Mouse (Mus musculus) kidney, postnatal 0 days (tissue): Measurements from ENCODE around the gene Lrch1. TPM values are rescaled to one million over a fixed set of nuclear protein-coding genes. Genes with fewer than 3 reads are reported as not detected.

Source experiments
- ATAC-seq: fragments of 200-750 bp; cut with Nextera tagmentation; replicated peaks from 2 replicates; pipeline ENCODE4 v1.8.0; 2017; ENCODE audit warnings: low read depth, moderate number of reproducible peaks, moderate TSS enrichment, moderate library complexity; ENCODE audit not compliant: low FRiP score
- DNase-seq: peaks from one replicate; pipeline ENCODE4 v3.0.0-alpha.2; 2016; ENCODE audit warnings: low spot score
- H3K27ac ChIP-seq: fragments of 300-500 bp; sonication (generic); 2 replicates; pipeline ENCODE4 v1.5.1; 2014; ENCODE audit warnings: mild to moderate bottlenecking
- H3K27me3 ChIP-seq: fragments of 300-500 bp; sonication (generic); 2 replicates; pipeline ENCODE4 v1.6.1; 2014; ENCODE audit warnings: low read length, mixed read lengths; ENCODE audit not compliant: insufficient read depth
- H3K36me3 ChIP-seq: fragments of 300-500 bp; sonication (generic); 2 replicates; pipeline ENCODE4 v1.6.1; 2014; ENCODE audit warnings: low read length, mixed read lengths; ENCODE audit not compliant: insufficient read depth
- H3K4me1 ChIP-seq: fragments of 300-500 bp; sonication (generic); replicated peaks from 2 replicates; pipeline ENCODE4 v1.6.1; 2014; ENCODE audit warnings: antibody characterized with exemption, low read length, mixed read lengths; ENCODE audit not compliant: insufficient read depth
- H3K4me2 ChIP-seq: fragments of 300-500 bp; sonication (generic); 2 replicates; pipeline ENCODE4 v1.6.1; 2014; ENCODE audit warnings: mild to moderate bottlenecking, low read length, moderate library complexity, mixed read lengths
- H3K4me3 ChIP-seq: fragments of 300-500 bp; sonication (generic); replicated peaks from 2 replicates; pipeline ENCODE4 v1.5.1; 2014; ENCODE audit warnings: low read depth, low read length
- H3K9ac ChIP-seq: fragments of 300-500 bp; sonication (generic); 2 replicates; pipeline ENCODE4 v1.6.1; 2014; ENCODE audit warnings: low read depth, low read length
- H3K9me3 ChIP-seq: fragments of 300-500 bp; sonication (generic); replicated peaks from 2 replicates; pipeline ENCODE4 v1.6.1; 2016; ENCODE audit warnings: low read length, inconsistent platforms, mixed read lengths
- CTCF ChIP-seq: IDR thresholded peaks from 2 replicates; pipeline ENCODE4 v1.5.1; 2016; ENCODE audit warnings: antibody characterized with exemption, low read depth, mild to moderate bottlenecking, moderate library complexity
- WGBS: fragments of 180-500 bp; shearing (Covaris S2); extraction: QIAGEN DNeasy Blood & Tissue Kit; methylation state at CpG from one replicate; pipeline ENCODE4 v1.1.7; 2014; 5-methylcytosine and 5-hydroxymethylcytosine counted together
- polyA plus RNA-seq: library from polyadenylated mRNA; unstranded; fragments of >200 nt; fragmentation: Nextera tagmentation; extraction: Ambion mirVana; gene quantifications from 2 replicates; pipeline ENCODE4 v1.2.1, GENCODE M21; 2015

Gene Lrch1
- polyA plus RNA-seq, 1 experiment from 2014 or later, result 16.3 TPM

GRCm38 (mm10) chr14:74919132-74919531 lies 28.5 kb downstream of the Lrch1 start:
- no peak for ATAC-seq
- no peak for TF ChIP-seq CTCF
- Histone ChIP-seq H3K27ac (no peak overlapping the region), H3K9ac (no peak overlapping the region), H3K4me1 (peaks cover 37% of the 10 kb centered on the region), H3K9me3 (no peaks in the 10 kb centered on the region), H3K4me3 (no peak overlapping the region), H3K4me2 (no peak overlapping the region), H3K27me3 (no peaks in the 10 kb centered on the region), H3K36me3 (no peaks in the 10 kb centered on the region)
- 69% methylated on average over 7 of the region's 7 CpGs for WGBS
- no peak for DNase-seq

- H3K9ac ChIP-seq, result no peak overlapping the region
- H3K36me3 ChIP-seq, result no peaks in the 10 kb centered on the region
- H3K27me3 ChIP-seq, result no peaks in the 10 kb centered on the region
- WGBS, result 79% methylated on average over 5 of the region's 5 CpGs
- H3K4me2 ChIP-seq, result no peak overlapping the region
- peaks cover 42% of the 10 kb centered on the region for H3K4me1 ChIP-seq
- no peak for ATAC-seq
- no peak overlapping the region for H3K4me3 ChIP-seq
- H3K27ac ChIP-seq, result no peak overlapping the region
- DNase-seq, result no peak
- H3K9me3 ChIP-seq, result no peaks in the 10 kb centered on the region
- no peak for TF ChIP-seq CTCF
Observed at GRCm38 (mm10) chr14:74918521-74919103, 29.1 kb downstream of the Lrch1 start.

- ATAC-seq, result no peak
- 79% methylated on average over 5 of the region's 5 CpGs for WGBS
- Histone ChIP-seq H3K36me3 (no peaks in the 10 kb centered on the region), H3K27ac (no peak overlapping the region), H3K4me1 (peaks cover 44% of the 10 kb centered on the region), H3K9ac (no peak overlapping the region), H3K27me3 (no peaks in the 10 kb centered on the region), H3K4me2 (no peak overlapping the region), H3K9me3 (no peaks in the 10 kb centered on the region), H3K4me3 (no peak overlapping the region)
- TF ChIP-seq CTCF, result no peak
- no peak for DNase-seq
Observed at GRCm38 (mm10) chr14:74917504-74918124, 30.1 kb downstream of the Lrch1 start.

GRCm38 (mm10) chr14:74916691-74917090 lies 31.0 kb downstream of the Lrch1 start:
- Histone ChIP-seq H3K27me3 (no peaks in the 10 kb centered on the region), H3K4me1 (peaks cover 41% of the 10 kb centered on the region), H3K4me2 (peak overlapping the region; percentile 36; the same call in 1 of the 2 replicates), H3K9ac (no peak overlapping the region), H3K36me3 (no peaks in the 10 kb centered on the region), H3K4me3 (no peak overlapping the region), H3K27ac (peak overlapping the region; percentile 62), H3K9me3 (no peaks in the 10 kb centered on the region)
- no peak for ATAC-seq
- 57% methylated on average over 4 of the region's 4 CpGs for WGBS
- TF ChIP-seq CTCF, result no peak
- peak; percentile 57 for DNase-seq

GRCm38 (mm10) chr14:74916075-74916474 lies 31.6 kb downstream of the Lrch1 start:
- Histone ChIP-seq H3K27me3 (no peaks in the 10 kb centered on the region), H3K4me1 (peaks cover 41% of the 10 kb centered on the region), H3K36me3 (no peaks in the 10 kb centered on the region), H3K27ac (peak overlapping the region; percentile 62), H3K9me3 (no peaks in the 10 kb centered on the region), H3K4me3 (no peak overlapping the region), H3K4me2 (peak overlapping the region; percentile 36), H3K9ac (no peak overlapping the region)
- 22% methylated on average over 8 of the region's 8 CpGs for WGBS
- TF ChIP-seq CTCF, result no peak
- ATAC-seq (peak; percentile 59), DNase-seq (no peak)

GRCm38 (mm10) chr14:74915658-74916057 lies 32.0 kb downstream of the Lrch1 start:
- H3K9ac ChIP-seq, result no peak overlapping the region
- H3K4me2 ChIP-seq, result peak overlapping the region; percentile 36; the same call in 1 of the 2 replicates
- ATAC-seq (no peak; the same call in 1 of the 2 replicates), DNase-seq (no peak)
- no peaks in the 10 kb centered on the region for H3K9me3 ChIP-seq
- peak overlapping the region; percentile 62 for H3K27ac ChIP-seq
- H3K4me1 ChIP-seq, result peaks cover 41% of the 10 kb centered on the region
- no peaks in the 10 kb centered on the region for H3K36me3 ChIP-seq
- TF ChIP-seq CTCF, result no peak
- H3K4me3 ChIP-seq, result no peak overlapping the region
- 27% methylated on average over 2 of the region's 2 CpGs for WGBS
- H3K27me3 ChIP-seq, result no peaks in the 10 kb centered on the region
